Mouse (Mus musculus): Measurements from ENCODE around the gene Styx.

GRCm38 (mm10) chr14:45444870-45445269 is 94.0 kb downstream of the Styx start:
- no peak for TF ChIP-seq CTCF (IDR thresholded peaks at IDR 0.05; ENCODE audit: low read depth)
- TF ChIP-seq EP300 (optimal IDR thresholded peaks at IDR 0.05): no peak
